Mouse (Mus musculus): ENCODE results near the gene Olfr116. TPM values are rescaled to one million over a fixed set of nuclear protein-coding genes. Genes with fewer than 3 reads are reported as not detected.

The Olfr116 gene
- not detected for total RNA-seq (2021)
- long read RNA-seq, experiment 1: 0 reads
- long read RNA-seq, experiment 2: 0 reads

GRCm38 (mm10) chr17:37627009-37627408, at the start of gene Olfr116, which contains the start of gene Olfr115:
Olfr116 (minus strand) TSS chr17:37627199.
Olfr115 (minus strand) TSS chr17:37627109.
- no peak for DNase-seq (ENCODE audit: low spot score in 2 of 2)

GRCm38 (mm10) chr17:37666688-37667087, 39.7 kb upstream of the Olfr116 start, which contains the start of gene Olfr118:
Olfr118 (plus strand) TSS chr17:37666988.
- no peak for DNase-seq (ENCODE audit: low spot score in 2 of 2)

GRCm38 (mm10) chr17:37663682-37664081, 36.7 kb upstream of the Olfr116 start, which contains the start of gene Olfr117:
Olfr117 (minus strand) TSS chr17:37663782.
- DNase-seq (ENCODE audit: low spot score in 2 of 2): no peak

GRCm38 (mm10) chr17:37592643-37593042, 34.4 kb downstream of the Olfr116 start, which contains the start of gene Olfr114:
Olfr114 (minus strand) TSS chr17:37592743.
- DNase-seq (ENCODE audit: low spot score in 2 of 2): no peak

GRCm38 (mm10) chr17:37577563-37577962, 49.4 kb downstream of the Olfr116 start, which contains the start of gene Olfr113:
Olfr113 (minus strand) TSS chr17:37577663.
- DNase-seq (ENCODE audit: low spot score in 2 of 2): no peak

Other genes with a start within 250 kb of the Olfr116 start
- not detected for gene Olfr105-ps, start 248.2 kb downstream of the Olfr116 start, total RNA-seq (2021)
- gene Olfr106-ps, start 236.8 kb downstream of the Olfr116 start, total RNA-seq (2021): not detected
- not detected for gene Olfr107, start 228.0 kb downstream of the Olfr116 start, total RNA-seq (2021)
- not detected for gene Olfr108, start 181.7 kb downstream of the Olfr116 start, total RNA-seq (2021)
- not detected for gene Olfr109, start 168.3 kb downstream of the Olfr116 start, total RNA-seq (2021)
- not detected for gene H2-M2, start 143.6 kb downstream of the Olfr116 start, total RNA-seq (2021)
- not detected for gene Olfr110, start 134.7 kb downstream of the Olfr116 start, total RNA-seq (2021)
- gene Olfr111, start 119.2 kb downstream of the Olfr116 start, total RNA-seq (2021): under 1 TPM in 1 of 2 experiments, not detected in 1; 0.19 TPM
- gene Olfr112, start 57.7 kb downstream of the Olfr116 start, total RNA-seq (2021): not detected
- gene Olfr113, start 49.5 kb downstream of the Olfr116 start, total RNA-seq (2021): not detected
- gene Olfr114, start 34.5 kb downstream of the Olfr116 start, total RNA-seq (2021): not detected
- not detected for gene Olfr115, start 90 bp downstream of the Olfr116 start, total RNA-seq (2021)
- gene Olfr117, start 36.6 kb upstream of the Olfr116 start, total RNA-seq (2021): not detected
- not detected for gene Olfr118, start 39.8 kb upstream of the Olfr116 start, total RNA-seq (2021)
- not detected for gene Olfr119, start 69.4 kb upstream of the Olfr116 start, total RNA-seq (2021)
- not detected for gene Olfr120, start 94.6 kb upstream of the Olfr116 start, total RNA-seq (2021)
- gene Olfr121, start 121.7 kb upstream of the Olfr116 start, total RNA-seq (2021): not detected
- not detected for gene Olfr122, start 141.4 kb upstream of the Olfr116 start, total RNA-seq (2021)
- not detected for gene Olfr123, start 166.3 kb upstream of the Olfr116 start, total RNA-seq (2021)
- gene Olfr124, start 172.7 kb upstream of the Olfr116 start, total RNA-seq (2021): not detected
- not detected for gene Olfr125, start 205.8 kb upstream of the Olfr116 start, total RNA-seq (2021)
- not detected for gene Olfr126, start 220.3 kb upstream of the Olfr116 start, total RNA-seq (2021)